Mouse (Mus musculus) heart, postnatal 36 days (tissue): Measurements from ENCODE around the gene Nme7. TPM values are rescaled to one million over a fixed set of nuclear protein-coding genes. Genes with fewer than 3 reads are reported as not detected.

Source experiments
- DNase-seq, 2 experiments: peaks; one replicate each; pipeline ENCODE4 v3.0.0; 2021 to 2022
- intact Hi-C: fragments of 180-260 bp; cut with DNase I; formaldehyde crosslinking; loops from one replicate; pipeline ENCODE4 v1.15.1; 2025
- total RNA-seq, 2 experiments: library from RNA; stranded (reverse); gene quantifications; 2 replicates each; pipeline ENCODE4 v1.2.3; 2021

The Nme7 gene
- total RNA-seq, 2 experiments from 2014 or later, result 5.2 to 5.3 TPM

DNA sequence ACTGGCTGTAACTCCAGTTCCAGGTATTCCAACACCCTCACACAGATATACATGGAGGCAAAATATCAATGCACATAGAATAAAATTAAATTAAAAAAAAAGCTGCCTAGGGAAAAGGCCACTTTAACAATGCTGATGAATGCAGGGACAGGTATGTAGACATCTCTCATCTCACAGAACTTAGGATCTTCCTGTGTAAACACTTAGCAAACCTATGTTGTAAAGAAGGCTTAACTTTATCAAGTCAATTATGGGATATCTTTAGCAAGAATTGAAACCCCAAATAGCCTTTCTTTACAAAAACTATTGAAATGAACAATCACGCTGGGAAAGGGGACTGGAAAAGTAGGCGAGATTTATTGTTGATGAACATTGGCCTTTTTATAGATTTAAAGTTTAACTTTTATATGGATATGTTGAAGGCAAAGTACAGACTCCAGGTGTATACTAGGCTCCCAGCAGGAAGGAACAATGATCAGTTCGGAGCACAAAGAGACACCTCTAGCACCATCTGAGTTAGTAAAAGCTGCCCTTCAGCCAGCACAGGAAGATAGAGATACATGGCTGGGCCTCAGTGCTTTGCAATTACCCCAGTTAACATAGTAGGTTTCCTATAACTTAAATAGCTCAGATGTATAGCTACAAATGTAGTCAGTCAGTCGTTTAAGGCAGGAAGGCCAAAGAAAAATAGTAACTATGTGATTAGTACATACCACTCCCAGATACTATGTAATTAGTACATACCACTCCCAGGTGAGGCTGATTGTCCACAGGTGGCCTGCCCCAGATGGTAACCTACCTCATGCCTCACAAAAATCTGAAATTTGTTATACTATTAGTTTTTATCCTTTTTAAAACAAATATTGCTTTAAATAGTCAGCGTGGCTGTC lies 177.1 kb downstream of the Nme7 start:
- no peak for DNase-seq
- intact Hi-C loops, result no loop called here

DNA sequence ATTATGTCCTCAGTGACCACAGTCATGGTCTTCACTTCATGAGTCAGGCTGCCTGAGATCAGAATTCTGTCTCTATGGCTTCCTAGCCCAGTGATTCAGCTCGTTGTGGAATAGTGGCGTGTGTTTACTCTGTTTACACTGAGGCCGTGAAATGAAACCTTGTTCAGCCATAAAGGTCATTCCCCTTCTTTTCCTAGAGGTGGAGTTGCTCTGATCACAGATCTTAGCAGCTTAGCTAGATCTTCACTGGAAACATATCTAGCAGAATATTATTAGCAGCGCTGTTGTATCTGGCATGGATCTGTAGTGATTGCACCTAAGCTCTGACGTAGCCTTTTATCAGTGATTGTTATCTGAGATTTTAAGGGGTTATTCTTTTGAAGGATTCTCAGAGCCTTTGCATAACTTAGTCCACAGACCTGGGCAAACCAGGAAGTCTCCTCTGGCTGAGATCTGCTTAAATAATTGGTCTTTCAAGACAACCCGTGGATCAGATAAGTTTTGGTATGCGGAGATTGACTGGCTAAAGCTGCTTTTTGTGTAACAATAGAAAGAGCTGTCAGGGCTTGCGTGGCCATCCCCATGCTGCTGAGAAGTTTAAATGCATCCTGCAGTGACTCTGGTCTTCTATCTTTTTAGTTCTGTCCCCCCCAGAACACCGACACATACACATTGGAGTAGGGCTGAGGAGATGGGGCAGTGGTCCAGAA lies 177.9 kb downstream of the Nme7 start:
- intact Hi-C loops, result no loop called here
- DNase-seq, result no peak

DNA sequence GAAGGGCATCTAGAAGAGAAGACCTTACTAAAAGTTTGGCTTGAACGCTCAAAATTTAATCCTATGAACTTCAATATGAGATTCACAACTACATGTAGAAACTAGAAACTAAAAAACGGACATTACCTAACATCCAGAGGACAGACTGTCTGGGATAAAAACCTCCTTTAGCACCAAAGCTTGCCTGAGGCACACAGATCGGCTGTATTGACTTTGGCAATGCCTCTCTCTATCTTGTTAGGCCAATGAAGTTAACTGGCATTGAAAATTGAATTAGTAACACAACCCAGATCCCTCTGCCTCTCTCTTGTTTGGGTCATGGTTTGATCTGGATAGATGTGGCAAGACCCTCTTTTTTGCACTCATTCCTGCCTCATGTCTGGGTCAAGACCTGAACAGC lies 178.9 kb downstream of the Nme7 start:
- DNase-seq, result no peak
- intact Hi-C loops, result no loop called here

DNA sequence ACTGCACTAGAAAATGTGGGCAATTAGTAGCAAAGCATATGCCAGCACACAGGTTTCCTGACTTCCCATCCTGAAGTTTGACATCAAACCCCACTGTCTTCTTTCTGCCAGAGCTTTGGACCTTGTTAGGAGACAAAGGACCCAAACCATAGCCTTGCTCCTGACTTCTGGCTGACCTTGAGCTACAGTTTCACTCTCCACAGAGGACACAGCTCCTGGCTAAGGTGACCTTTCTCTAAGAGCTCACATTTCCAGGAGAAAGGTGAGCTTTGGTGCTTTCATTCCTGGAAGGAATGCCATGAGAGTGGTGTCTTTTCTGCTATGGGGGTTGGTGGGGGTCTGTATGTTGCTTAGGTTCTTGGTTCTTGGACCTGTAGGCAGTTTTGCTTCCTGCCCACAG lies 179.8 kb downstream of the Nme7 start:
- DNase-seq, result no peak

More for the DNA sequence above, 179.8 kb downstream of the Nme7 start:
- intact Hi-C loops, result no loop called here

Other genes with a start within 250 kb of the Nme7 start
- gene Sell, start 242.1 kb upstream of the Nme7 start, total RNA-seq, result 1 to 10 TPM in 1 of 2 experiments, under 1 TPM in 1; 1.00 to 1.2 TPM
- gene Selp, start 188.9 kb upstream of the Nme7 start, total RNA-seq, result 1 to 10 TPM; 1.4 to 2.4 TPM
- gene F5, start 152.3 kb upstream of the Nme7 start, total RNA-seq, result 1 to 10 TPM; 1.7 to 2.6 TPM
- gene Slc19a2, start 55.1 kb upstream of the Nme7 start, total RNA-seq, result 1 to 10 TPM; 7.1 to 8.7 TPM
- gene Ccdc181, start 28.5 kb upstream of the Nme7 start, total RNA-seq, result 10 to 100 TPM in 1 of 2 experiments, 1 to 10 TPM in 1; 9.2 to 10.4 TPM
- 10 to 100 TPM; 24.5 to 24.6 TPM for gene Blzf1, start 3.4 kb downstream of the Nme7 start, total RNA-seq
- gene Atp1b1, start 154.2 kb downstream of the Nme7 start, total RNA-seq, result 100 to 1,000 TPM; 382 to 399 TPM